ENCODE assay signal across 8 mouse cellular contexts in the genomic region with DNA sequence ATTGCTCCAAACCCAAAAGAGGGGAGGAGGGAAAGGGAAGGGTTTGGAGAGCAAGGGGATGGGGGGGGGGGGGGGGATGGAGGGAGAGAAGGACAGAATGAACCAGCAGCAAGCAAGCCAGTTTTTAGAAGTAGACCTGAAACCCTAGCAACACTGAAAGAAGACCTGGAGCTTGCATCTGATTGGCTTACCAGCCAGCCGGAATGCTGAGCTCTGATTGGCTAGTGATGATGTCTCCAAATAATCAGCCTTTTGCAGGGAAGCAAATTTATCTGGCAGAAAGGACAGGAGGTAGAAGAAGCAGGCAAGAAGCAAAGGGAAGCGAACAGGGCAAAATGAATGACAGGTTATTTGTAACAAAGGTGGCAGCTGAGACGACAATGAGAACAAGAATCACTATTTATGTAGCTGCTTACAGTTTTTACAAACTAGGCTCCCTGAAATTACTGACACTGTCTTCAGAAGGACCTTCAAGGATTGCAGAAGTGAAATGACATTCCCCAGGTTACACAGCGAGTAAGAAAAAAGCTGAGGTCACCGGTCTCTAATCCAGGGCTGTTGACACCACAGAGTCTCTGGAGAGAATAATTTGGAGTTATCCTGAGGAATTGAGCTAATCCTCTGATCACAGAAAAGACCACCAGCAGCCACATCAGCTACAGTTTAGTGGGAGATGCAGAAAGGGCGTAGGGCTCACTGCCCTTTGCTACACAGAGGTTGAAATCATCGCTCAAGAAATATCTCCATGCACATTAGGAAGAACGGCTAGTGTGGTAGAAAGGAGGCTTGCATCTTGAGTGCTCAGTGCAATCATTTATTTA.
DNase-seq lines count a peak whose midpoint lies in the region; ATAC-seq and TF ChIP-seq lines count a peak whose summit lies in the region.

No protein-coding gene starts in this region.

- peak; percentile 63 for ATAC-seq in megakaryocyte progenitor cell, adult 5-6 weeks (replicated peaks; ENCODE audit: poor library complexity)

- H3K27me3 ChIP-seq in small intestine, adult 2 months (ENCODE audit: control insufficient read depth, insufficient read depth, low read length), result no peaks in the 10 kb centered on the region

- TF ChIP-seq POLR2A in small intestine, adult 2 months (IDR thresholded peaks at IDR 0.05; ENCODE audit: low read depth, low read length), result no peak

- 76% methylated on average over 8 of the region's 8 CpGs for WGBS in small intestine, adult 2 months

- intact Hi-C loops in heart, postnatal 10 days (cut with DNase I), result loop anchor here (5.0 kb wide), 1 partner anchor 112 kb away; no protein-coding TSS in a partner anchor

- peak; percentile 96 for DNase-seq in 416B (ENCODE audit: low read depth)
- peak; percentile 32 for DNase-seq in R1 (ENCODE audit: low read depth, low spot score)
- peak; percentile 66 for DNase-seq in embryo, embryonic 11 days
- peak; percentile 51 to 53 for DNase-seq in heart, postnatal 10 days
- DNase-seq in layer of hippocampus, adult 8-10 months (ENCODE audit: low spot score in 2 of 2), result peak; percentile 79 to 88
- DNase-seq in spleen, postnatal 14 days (ENCODE audit: low spot score in 2 of 2), result no peak

- H3K4me3 ChIP-seq in small intestine, adult 2 months (ENCODE audit: low read depth, low read length), result no peak overlapping the region

- peaks cover 8% of the 10 kb centered on the region for H3K4me1 ChIP-seq in small intestine, adult 2 months (ENCODE audit: control insufficient read depth, insufficient read depth, insufficient read length, low read length)

- TF ChIP-seq CTCF in small intestine, adult 2 months (IDR thresholded peaks at IDR 0.05; ENCODE audit: extremely low read depth, insufficient read length, insufficient replicate concordance, low read depth, low read length), result no peak

- no peaks in the 10 kb centered on the region for H3K36me3 ChIP-seq in small intestine, adult 2 months (ENCODE audit: control insufficient read depth, insufficient read depth, low read length)

- peak overlapping the region; percentile 11; the same call in 1 of the 2 replicates for H3K27ac ChIP-seq in small intestine, adult 2 months (ENCODE audit: insufficient read depth, low read depth, low read length)

Comparison
In these comparisons a context has a peak if more than half of its experiments do, and no peak if none do; other contexts are left out.
1. DNase-seq: peak in 416B (single experiment), R1 (single experiment), embryo, embryonic 11 days (single experiment), heart, postnatal 10 days (2 of 2) and layer of hippocampus, adult 8-10 months (2 of 2); none in spleen, postnatal 14 days (0 of 2).